Mouse (Mus musculus) subcutaneous adipose tissue, adult 2 months (tissue): Measurements from ENCODE around the gene Abce1. TPM values are rescaled to one million over a fixed set of nuclear protein-coding genes. Genes with fewer than 3 reads are reported as not detected.

Source experiments
- polyA plus RNA-seq: library from polyadenylated mRNA; depleted of rRNA; stranded (reverse); fragments of >200 nt; gene quantifications from 2 replicates; pipeline ENCODE4 v1.2.3, GENCODE M21; 2012; ENCODE audit warnings: low replicate concordance; rRNA removed

The Abce1 gene
- 17.9 and 27.2 TPM in 2 replicates for polyA plus RNA-seq

DNA sequence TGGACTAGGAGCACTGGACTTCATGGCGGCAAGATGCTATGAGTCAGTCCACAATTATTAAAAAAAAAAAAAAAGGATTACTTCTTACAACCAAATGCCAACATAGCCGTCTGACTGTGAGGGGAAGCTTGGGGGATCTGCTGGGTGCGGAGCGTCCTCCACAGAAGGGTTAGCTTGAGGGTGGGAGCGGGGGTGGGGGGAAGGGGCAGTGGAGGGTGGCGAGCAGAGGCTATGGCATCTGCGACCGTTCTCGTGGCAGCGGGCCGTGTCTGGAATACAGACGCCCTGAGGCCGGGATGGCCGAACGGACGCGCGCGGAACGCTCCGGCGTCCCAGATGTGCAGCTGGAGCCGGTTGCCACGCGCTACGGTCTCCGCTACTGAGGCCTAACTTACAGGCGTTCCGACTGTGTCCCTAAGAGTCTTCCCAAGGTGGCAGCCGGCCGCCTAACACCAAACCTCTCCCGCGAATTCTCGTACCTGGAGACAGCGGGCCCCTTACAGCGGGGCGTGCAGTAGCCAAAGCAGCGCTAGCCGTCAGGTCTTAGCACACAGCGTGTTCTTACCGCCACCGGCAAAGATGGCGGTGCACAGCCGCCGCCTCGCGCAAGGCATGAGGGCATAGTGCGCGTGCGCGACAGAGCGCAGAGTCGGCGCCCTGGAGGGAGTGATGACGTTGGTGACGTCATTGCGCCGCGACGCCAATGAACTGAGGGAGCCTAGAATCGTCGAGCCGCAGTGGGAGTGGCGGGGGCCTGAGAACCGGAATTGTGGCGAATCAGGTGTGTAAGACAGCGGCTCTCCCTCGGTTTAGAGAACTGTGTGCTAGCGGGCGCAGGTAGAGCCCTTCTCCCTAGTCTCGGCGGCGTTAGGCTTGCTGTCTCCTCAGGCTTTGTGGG, at the start of gene Abce1, which contains the start of gene Anapc10:
TSS of gene Abce1 (minus strand) at position 677 of the 898 bp plus-strand sequence.
TSS of gene Anapc10 (plus strand) at position 757 of the 898 bp plus-strand sequence.

DNA sequence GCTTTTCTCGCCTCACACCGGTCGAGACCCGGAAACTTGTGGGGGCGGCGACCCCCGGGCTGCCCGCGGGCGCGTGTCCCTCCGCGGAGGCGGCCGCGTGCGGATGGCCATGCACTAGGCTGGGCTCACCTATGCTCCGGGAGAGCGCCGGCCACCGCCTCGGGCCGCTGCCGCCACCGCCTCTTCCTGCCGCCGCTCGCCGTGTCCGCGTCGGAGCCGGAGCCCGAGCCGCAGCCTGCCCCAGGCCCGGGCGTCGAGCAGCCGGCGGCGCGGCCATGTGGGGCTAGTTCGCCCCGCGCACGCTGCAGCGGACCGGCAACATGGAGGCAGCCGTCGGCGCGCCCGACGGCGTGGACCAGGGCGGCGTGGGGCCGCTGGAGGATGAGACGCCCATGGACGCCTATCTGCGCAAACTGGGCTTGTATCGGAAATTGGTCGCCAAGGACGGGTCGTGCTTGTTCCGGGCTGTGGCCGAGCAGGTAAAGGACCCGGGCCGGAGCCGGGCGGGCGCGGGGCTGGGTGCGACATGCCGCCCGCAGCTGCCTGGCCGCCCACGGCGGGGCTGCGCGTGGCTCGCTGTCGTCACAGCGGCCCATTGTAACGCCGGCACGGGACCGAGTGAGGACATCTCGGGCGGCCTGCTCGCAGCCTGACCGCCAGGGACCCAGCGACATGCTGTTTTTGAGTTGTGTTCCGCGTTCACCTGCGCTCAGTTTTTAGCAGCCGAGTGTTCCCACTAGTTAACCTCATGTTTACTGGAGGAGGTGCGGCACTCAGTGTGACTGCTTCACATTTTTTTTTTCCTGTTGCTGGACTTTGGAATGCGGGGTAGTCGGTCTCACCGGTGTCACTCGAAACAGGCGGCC, 71.7 kb downstream of the Abce1 start, which contains the start of gene Otud4:
TSS of gene Otud4 (plus strand) at position 33 of the 866 bp plus-strand sequence.

Other genes starting within 250 kb of the Abce1 start
- 23.2 and 48.2 TPM in 2 replicates for gene Otud4, start 72.1 kb downstream of the Abce1 start, polyA plus RNA-seq
- gene Anapc10, start 80 bp upstream of the Abce1 start, polyA plus RNA-seq = 2.0 and 2.2 TPM in 2 replicates